Mouse (Mus musculus): Measurements from ENCODE around the gene Ugt1a8. TPM values are rescaled to one million over a fixed set of nuclear protein-coding genes. Genes with fewer than 3 reads are reported as not detected.
A peak's percentile ranks its signal among the peaks of the same experiment; 100 is the strongest.
"Not testable (repeated sequence)": the region's sequence is repeated elsewhere in the genome, so short reads cannot be mapped to it uniquely, and the experiment has no call there.

The Ugt1a8 gene
- total RNA-seq (2017), result not detected in 2 replicates

DNA sequence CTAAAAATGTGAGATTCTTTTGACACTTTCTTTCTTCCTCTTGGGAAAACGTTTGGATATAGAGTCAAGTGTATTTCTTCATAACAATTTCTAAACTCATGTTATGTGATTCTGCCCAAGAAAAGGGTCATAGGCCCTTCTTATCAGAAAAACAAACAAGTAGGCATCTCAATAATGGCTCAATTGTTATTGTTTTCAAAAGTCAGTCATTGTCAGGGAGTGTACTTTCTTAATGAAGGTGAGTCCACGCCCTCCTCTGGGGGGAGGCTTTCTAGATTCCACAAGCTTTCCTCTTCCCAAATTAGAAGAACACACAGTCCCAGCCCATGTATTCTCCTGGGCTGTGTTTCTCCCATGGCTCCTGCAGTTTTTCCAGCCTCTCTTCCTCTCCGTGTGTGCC, at the start of gene Ugt1a8:
Ugt1a8 (plus strand) TSS at position 301 of the 400 bp plus-strand sequence.
- ATAC-seq (replicated peaks in 1 of 2; ENCODE audit: insufficient read depth in 1 of 2, low FRiP score in 2 of 2, low TSS enrichment in 1 of 2, low read depth in 1 of 2, poor library complexity in 2 of 2, severe bottlenecking in 2 of 2), result no peak

DNA sequence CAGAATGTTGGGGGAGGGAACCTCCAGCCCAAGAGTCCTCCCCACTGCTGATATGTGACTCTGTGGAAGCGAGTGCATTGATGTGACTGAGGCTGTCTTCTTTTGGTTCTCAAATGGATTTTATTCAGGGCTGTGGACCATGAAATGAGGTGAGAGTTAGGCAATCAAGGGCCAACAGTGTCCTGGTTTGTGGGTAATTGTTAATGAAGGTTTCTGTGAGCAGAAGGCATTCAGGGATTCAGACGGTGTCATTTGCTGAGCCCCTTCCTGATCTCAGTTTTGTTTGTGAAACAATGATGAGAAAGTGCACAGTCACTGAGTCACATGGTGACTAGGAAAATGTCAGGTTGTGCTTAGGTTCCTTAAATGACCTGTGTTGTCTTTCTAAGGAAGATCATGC, 44.6 kb upstream of the Ugt1a8 start:
- ATAC-seq (replicated peaks in 1 of 2; ENCODE audit: insufficient read depth in 1 of 2, low FRiP score in 2 of 2, low TSS enrichment in 1 of 2, low read depth in 1 of 2, poor library complexity in 2 of 2, severe bottlenecking in 2 of 2), result peak in 1 of 2 experiments; percentile 31; a peak in 1 of 4 replicates

DNA sequence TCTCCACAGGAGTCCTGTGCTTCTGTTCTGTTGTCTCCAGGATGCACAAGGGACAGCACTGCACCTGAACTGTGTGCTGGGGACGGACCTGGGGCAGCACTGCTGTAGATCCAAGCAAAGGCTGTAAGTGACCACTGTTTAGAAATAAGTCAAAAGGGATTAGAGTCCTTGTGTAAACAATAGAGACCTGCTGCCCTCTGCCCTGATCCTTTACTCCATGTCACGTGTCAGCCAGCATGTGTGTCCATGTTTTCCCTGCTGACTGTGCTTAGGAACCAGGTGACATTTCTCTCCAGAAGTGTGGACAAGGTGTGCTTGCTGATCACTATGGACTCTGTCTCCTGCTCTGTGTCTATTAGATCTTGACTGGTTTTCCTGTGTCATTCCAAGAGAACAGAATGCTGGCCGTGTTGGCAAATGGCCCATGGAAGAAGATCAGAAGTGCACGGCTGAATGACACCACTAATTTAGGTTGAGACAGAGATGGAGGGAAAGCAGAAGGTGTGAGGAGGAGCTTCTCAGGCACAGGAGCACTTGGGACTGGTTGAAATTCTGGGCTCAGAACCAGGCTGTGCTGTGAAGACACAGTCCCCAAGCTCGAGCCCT, 42.7 kb upstream of the Ugt1a8 start:
- ATAC-seq (replicated peaks in 1 of 2; ENCODE audit: insufficient read depth in 1 of 2, low FRiP score in 2 of 2, low TSS enrichment in 1 of 2, low read depth in 1 of 2, poor library complexity in 2 of 2, severe bottlenecking in 2 of 2), result not testable (repeated sequence)

DNA sequence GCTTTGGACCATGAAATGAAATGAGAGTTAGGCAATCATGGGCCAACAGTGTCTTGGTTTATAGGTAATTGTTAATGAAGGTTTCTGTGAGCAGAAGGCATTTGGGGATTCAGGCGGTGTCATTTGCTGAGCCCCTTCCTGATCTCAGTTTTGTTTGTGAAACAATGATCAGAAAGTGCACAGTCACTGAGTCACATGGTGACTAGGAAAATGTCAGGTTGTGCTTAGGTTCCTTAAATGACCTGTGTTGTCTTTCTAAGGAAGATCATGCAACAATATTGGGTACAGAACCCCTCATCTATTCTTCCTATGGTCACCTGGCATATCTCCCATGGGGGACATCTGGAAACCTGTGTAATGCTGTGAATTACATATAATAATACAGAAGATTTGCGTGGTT, 40.2 kb upstream of the Ugt1a8 start:
- ATAC-seq (replicated peaks in 1 of 2; ENCODE audit: insufficient read depth in 1 of 2, low FRiP score in 2 of 2, low TSS enrichment in 1 of 2, low read depth in 1 of 2, poor library complexity in 2 of 2, severe bottlenecking in 2 of 2), result not testable (repeated sequence)

DNA sequence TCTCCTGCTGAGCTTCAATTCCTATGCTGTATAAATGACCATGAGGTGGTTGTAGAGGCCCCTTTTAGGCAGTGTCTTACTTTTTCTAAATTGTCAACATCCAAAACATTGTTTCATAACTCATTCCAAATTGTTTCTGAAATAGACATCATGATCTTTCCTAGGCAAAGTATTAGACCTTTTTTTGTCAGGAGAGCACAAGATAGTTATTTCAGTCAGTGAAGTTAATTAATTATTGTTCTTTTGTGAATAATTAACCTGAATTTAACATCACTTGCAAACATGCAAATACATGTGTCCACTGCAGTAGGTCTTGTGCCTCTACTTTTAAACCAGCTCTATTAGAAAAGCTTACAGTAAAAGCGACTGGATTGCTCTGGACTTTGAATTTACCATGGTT, 32.5 kb upstream of the Ugt1a8 start, which contains the start of gene Ugt1a10:
Ugt1a10 (plus strand) TSS at position 301 of the 400 bp plus-strand sequence.
- ATAC-seq (replicated peaks in 1 of 2; ENCODE audit: insufficient read depth in 1 of 2, low FRiP score in 2 of 2, low TSS enrichment in 1 of 2, low read depth in 1 of 2, poor library complexity in 2 of 2, severe bottlenecking in 2 of 2), result no peak

DNA sequence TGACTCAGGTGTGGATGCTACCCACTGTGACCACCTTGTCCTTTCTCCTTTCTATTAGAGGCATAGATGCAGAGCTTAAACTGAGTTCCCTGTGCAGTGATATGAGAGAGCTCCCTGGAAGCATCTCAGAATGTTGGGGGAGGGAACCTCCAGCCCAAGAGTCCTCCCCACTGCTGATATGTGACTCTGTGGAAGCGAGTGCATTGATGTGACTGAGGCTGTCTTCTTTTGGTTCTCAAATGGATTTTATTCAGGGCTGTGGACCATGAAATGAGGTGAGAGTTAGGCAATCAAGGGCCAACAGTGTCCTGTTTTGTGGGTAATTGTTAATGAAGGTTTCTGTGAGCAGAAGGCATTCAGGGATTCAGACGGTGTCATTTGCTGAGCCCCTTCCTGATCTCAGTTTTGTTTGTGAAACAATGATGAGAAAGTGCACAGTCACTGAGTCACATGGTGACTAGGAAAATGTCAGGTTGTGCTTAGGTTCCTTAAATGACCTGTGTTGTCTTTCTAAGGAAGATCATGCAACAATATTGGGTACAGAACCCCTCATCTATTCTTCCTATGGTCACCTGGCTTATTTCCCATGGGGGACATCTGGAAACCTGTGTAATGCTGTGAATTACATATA, 21.0 kb upstream of the Ugt1a8 start:
- ATAC-seq (replicated peaks in 1 of 2; ENCODE audit: insufficient read depth in 1 of 2, low FRiP score in 2 of 2, low TSS enrichment in 1 of 2, low read depth in 1 of 2, poor library complexity in 2 of 2, severe bottlenecking in 2 of 2), result peak; percentile 39 to 61; a peak in 3 of 4 replicates

DNA sequence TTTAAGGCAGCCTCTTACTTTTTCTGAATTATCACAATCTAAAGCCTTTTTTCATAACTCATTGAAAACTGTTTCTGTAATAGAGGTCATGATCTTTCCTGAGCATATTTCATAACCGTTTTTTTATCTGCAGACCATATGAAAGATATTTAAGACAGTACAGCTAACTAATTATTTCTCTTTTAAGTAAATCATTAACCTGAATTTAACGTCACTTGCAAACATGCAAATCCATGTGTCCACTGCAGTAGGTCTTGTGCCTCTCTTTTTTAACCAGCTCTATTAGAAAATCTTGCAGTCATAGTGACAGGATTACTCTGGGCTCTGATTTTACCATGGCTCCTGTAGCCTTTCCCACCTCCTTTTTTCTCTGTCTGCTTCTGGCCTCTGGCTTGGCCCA, 17.1 kb upstream of the Ugt1a8 start, which contains the start of gene Ugt1a9:
Ugt1a9 (plus strand) TSS at position 306 of the 400 bp plus-strand sequence.
- ATAC-seq (replicated peaks in 1 of 2; ENCODE audit: insufficient read depth in 1 of 2, low FRiP score in 2 of 2, low TSS enrichment in 1 of 2, low read depth in 1 of 2, poor library complexity in 2 of 2, severe bottlenecking in 2 of 2), result no peak

DNA sequence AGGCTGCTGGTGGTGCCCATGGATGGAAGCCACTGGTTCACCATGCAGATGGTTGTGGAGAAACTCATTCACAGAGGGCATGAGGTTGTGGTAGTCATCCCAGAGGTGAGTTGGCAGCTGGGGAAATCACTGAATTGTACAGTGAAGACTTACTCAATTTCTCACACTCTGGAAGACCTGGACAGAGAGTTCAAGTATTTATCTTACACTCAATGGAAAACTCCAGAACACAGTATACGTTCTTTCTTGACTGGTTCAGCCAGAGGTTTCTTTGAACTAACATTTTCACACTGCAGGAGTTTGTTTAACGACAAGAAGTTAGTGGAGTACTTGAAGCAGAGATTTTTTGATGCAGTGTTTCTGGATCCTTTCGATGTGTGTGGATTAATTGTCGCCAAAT, 16.7 kb upstream of the Ugt1a8 start:
- ATAC-seq (replicated peaks in 1 of 2; ENCODE audit: insufficient read depth in 1 of 2, low FRiP score in 2 of 2, low TSS enrichment in 1 of 2, low read depth in 1 of 2, poor library complexity in 2 of 2, severe bottlenecking in 2 of 2), result no peak

DNA sequence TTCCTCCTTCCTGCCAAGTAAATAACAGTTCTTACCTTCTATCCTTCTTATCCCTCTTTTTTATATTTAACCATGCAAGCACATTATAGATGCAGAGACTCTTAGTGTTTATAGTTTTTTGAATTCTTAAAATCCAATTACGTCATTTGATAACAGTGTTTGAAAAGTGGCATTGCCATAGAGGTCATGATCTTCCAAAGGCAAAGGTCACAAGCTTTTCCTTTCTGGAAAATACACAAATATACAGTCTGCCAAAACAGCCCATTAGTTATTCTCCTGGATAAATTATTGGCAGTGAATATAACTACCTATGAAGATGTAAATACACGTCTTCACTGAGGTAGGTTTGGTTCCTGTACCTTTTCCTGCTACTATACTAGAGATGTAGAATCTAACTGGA, 13.1 kb upstream of the Ugt1a8 start:
- no peak for ATAC-seq (replicated peaks in 1 of 2; ENCODE audit: insufficient read depth in 1 of 2, low FRiP score in 2 of 2, low TSS enrichment in 1 of 2, low read depth in 1 of 2, poor library complexity in 2 of 2, severe bottlenecking in 2 of 2)

DNA sequence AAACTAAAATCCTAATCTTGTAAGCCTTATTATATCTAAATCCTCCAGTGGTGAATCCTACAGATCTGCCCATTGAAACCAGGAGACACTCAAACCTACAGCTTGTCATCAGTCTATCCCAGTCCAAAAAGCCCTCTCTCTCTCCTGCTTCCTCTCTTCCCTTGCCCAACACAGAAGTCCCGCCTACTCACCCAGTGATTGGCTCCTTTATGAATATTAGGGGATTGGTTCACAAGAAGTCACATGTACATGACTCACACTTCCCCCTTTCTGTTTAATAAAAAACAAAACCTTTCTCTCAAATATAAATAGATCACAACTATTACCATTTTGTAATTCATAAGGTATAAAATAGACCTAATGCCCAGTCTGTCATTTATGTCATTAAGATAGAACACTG, 10.5 kb upstream of the Ugt1a8 start:
- no peak for ATAC-seq (replicated peaks in 1 of 2; ENCODE audit: insufficient read depth in 1 of 2, low FRiP score in 2 of 2, low TSS enrichment in 1 of 2, low read depth in 1 of 2, poor library complexity in 2 of 2, severe bottlenecking in 2 of 2)

DNA sequence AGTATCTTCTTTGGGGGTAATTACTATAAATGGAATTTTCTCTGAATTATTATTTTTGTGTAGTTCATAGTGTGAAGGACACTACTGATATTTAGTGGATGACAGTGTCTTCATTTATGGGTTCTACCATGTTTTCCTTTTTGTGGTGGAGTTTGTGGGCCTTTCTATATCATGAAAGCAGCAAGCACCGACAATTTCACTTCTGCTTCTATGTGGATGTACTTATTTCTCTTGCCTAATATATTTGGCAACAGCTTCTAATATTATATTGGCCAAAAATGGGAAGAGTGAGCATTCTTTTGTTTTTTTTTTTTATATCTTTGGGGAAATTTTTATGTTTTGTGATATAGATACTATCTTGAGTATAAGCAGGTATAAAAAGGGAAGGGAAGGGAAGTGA, 5.9 kb upstream of the Ugt1a8 start:
- ATAC-seq (replicated peaks in 1 of 2; ENCODE audit: insufficient read depth in 1 of 2, low FRiP score in 2 of 2, low TSS enrichment in 1 of 2, low read depth in 1 of 2, poor library complexity in 2 of 2, severe bottlenecking in 2 of 2), result no peak

DNA sequence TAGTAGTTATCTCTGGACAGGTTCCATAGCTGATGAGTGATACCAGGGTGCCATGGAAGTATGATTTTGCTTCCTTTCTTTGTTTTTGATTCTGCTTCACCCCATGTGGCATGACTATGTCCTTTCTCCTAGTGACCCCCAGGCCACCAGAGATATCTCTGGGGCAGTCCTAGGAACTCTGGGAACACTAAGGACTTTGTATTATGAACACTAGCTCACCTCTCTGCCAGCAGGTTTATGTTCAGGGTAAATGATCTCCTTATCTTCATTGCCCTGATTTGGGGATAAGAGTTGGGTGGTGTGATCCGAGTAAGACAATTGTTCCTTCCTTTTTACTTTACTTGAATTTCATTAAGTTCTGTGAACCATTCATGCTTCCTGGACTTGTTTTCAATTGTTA, 1.5 kb upstream of the Ugt1a8 start:
- no peak for ATAC-seq (replicated peaks in 1 of 2; ENCODE audit: insufficient read depth in 1 of 2, low FRiP score in 2 of 2, low TSS enrichment in 1 of 2, low read depth in 1 of 2, poor library complexity in 2 of 2, severe bottlenecking in 2 of 2)

DNA sequence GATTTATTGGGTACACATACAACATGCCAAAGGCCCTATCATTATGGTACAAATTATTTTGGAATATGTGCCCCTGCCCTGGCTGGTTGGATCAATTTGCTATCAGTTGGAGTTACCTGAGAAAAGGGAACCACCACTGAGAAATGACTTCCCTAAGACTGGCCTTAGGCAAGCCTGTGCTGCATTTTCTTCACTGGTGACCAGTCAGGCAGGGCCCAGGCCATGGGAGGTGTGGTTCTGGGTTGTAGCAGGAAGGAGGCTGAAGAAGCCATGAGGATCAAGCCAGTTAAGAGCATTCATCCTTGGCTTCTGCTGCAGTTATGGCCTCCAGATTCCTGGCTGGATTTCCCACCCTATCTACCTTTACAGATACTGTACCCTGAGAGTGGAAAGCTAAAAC, 4.7 kb downstream of the Ugt1a8 start:
- peak in 1 of 2 experiments; percentile 41; a peak in 1 of 4 replicates for ATAC-seq (replicated peaks in 1 of 2; ENCODE audit: insufficient read depth in 1 of 2, low FRiP score in 2 of 2, low TSS enrichment in 1 of 2, low read depth in 1 of 2, poor library complexity in 2 of 2, severe bottlenecking in 2 of 2)

DNA sequence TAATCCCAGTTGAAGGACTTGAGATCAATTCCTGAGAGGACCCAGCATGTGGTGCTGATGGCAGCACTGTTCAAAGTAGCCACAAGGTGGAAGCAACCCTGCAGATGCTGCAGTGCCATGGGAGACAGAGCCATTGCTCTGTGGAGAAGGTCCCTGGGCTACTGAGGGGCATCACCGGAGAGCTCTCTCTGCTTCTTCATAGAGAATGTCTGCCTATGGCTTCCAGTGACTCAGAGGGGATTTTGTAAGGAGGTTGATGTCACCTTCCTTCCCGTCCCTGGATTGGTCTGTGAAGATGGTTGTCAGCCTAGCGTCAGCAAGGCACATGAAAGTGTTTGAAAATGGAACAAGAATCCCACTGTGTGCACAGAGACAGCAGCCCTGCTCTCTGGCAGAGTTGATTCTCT, 6.7 kb downstream of the Ugt1a8 start:
- peak; percentile 44 to 70 for ATAC-seq (replicated peaks in 1 of 2; ENCODE audit: insufficient read depth in 1 of 2, low FRiP score in 2 of 2, low TSS enrichment in 1 of 2, low read depth in 1 of 2, poor library complexity in 2 of 2, severe bottlenecking in 2 of 2)

DNA sequence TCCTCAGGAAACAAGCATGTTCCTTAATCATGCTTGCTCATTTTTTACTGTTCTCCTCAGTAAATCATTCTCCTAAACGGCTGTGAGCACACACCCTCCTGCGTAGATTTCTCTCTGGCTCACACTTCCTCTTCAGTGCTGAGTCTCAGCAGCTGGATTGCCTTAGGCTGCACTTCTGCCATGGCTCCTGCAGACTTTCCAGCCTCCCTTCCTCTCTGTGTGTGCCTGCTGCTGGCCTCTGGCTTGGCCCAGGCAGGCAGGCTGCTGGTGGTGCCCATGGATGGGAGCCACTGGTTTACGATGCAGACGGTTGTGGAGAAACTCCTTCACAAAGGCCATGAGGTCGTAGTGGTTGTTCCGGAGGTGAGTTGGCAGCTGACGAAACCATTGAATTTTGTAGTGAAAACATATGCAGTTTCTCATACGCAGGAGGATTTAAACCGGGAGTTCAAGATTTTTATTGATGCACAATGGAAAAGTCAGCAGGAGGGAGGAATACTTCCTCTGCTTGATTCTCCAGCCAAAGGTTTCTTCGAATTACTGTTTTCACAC, 7.4 kb downstream of the Ugt1a8 start, which contains the start of gene Ugt1a7c:
Ugt1a7c (plus strand) TSS at position 122 of the 552 bp plus-strand sequence.
- ATAC-seq (replicated peaks in 1 of 2; ENCODE audit: insufficient read depth in 1 of 2, low FRiP score in 2 of 2, low TSS enrichment in 1 of 2, low read depth in 1 of 2, poor library complexity in 2 of 2, severe bottlenecking in 2 of 2), result peak; percentile 56 to 86

DNA sequence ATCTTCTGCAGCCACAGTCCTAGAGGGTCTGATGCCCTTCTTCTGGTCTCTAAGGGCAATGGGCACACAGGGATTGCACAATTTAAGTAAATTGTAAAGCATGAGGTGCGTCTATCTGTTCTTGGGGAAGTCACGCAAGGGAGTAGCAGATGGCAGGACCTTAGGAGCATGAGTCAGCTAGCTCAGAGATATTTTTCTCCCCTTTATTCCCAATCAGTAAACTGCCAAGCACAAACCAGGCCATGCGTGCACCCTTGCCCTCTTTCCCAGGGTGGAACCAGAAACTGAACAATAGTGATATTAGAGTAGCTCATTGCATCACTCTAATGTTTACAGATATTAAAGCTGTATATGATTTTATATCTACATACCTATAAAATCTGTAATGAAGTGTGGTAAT, 10.9 kb downstream of the Ugt1a8 start:
- not testable (repeated sequence) for ATAC-seq (replicated peaks in 1 of 2; ENCODE audit: insufficient read depth in 1 of 2, low FRiP score in 2 of 2, low TSS enrichment in 1 of 2, low read depth in 1 of 2, poor library complexity in 2 of 2, severe bottlenecking in 2 of 2)

DNA sequence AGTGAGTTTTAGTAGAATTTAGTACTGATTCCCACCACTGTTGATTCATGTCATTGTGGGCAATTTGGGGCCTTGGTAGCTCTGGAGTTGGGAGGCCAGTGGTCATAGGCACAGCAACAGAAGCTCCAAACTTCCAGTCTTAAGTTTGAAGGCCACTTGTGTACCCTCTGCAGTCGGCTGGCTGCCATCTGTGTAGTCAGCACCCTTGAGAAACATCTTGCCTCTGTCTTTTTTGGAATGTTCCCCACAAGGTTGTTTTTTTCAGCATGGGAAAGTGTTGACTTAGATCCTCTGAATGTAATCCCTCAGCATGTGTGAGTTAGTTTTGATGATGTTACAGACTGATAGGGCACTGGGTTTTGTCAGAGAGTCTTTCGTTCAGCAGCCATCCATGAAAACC, 12.1 kb downstream of the Ugt1a8 start:
- ATAC-seq (replicated peaks in 1 of 2; ENCODE audit: insufficient read depth in 1 of 2, low FRiP score in 2 of 2, low TSS enrichment in 1 of 2, low read depth in 1 of 2, poor library complexity in 2 of 2, severe bottlenecking in 2 of 2), result not testable (repeated sequence)

DNA sequence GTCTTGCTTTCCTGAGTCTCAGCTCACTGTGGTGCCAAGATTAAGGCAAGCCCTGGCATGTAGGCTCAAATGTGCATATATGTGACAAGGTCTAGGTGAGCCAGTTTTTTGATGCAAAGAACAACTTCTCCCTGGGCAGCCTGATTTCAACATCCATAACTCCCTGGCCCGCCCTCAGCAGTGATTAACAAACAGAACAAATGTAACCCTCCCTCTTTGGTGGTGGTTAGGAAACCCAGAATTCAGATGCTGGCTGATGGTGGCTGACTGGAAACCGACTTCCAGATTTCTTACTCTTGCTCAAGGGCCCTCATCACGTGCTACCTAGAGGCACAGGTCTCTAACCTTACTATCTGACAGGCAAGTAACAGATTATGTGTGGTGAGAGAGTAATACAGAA, 15.4 kb downstream of the Ugt1a8 start, which contains the start of gene Ugt1a6b:
Ugt1a6b (plus strand) TSS at position 234 of the 400 bp plus-strand sequence.
- ATAC-seq (replicated peaks in 1 of 2; ENCODE audit: insufficient read depth in 1 of 2, low FRiP score in 2 of 2, low TSS enrichment in 1 of 2, low read depth in 1 of 2, poor library complexity in 2 of 2, severe bottlenecking in 2 of 2), result peak; percentile 82 to 90
